Mouse (Mus musculus) myocyte (in vitro differentiated cells): ENCODE measurements around the gene Alkbh3. TPM values are rescaled to one million over a fixed set of nuclear protein-coding genes. Genes with fewer than 3 reads are reported as not detected.

Source experiments
- H3K27me3 ChIP-seq: one replicate; pipeline ENCODE4 v1.6.1; 2011; ENCODE audit not compliant: control insufficient read depth, insufficient read depth, insufficient read length
- H3K36me3 ChIP-seq: one replicate; pipeline ENCODE4 v1.6.1; 2011; ENCODE audit not compliant: control insufficient read depth, insufficient read depth
- H3K4me2 ChIP-seq: one replicate; pipeline ENCODE4 v1.6.1; 2011; ENCODE audit warnings: low read depth, control low read depth
- H3K4me3 ChIP-seq: one replicate; pipeline ENCODE4 v1.5.1; 2011; ENCODE audit warnings: mild to moderate bottlenecking, control low read depth, moderate library complexity
- H3K79me2 ChIP-seq: one replicate; pipeline ENCODE4 v1.6.1; 2011; ENCODE audit not compliant: control insufficient read depth, insufficient read depth
- H3ac ChIP-seq: one replicate; pipeline ENCODE4 v1.6.1; 2011; ENCODE audit not compliant: control insufficient read depth, insufficient read length
- CEBPB ChIP-seq: IDR thresholded peaks from 2 replicates; pipeline ENCODE4 v1.6.1; 2011; ENCODE audit warnings: mild to moderate bottlenecking, moderate library complexity; ENCODE audit not compliant: poor library complexity, insufficient read depth, severe bottlenecking
- E2F4 ChIP-seq: IDR thresholded peaks from one replicate; pipeline ENCODE4 v1.6.1; 2011; ENCODE audit warnings: mild to moderate bottlenecking, control low read depth, moderate library complexity; ENCODE audit not compliant: insufficient read depth
- MAX ChIP-seq: IDR thresholded peaks from one replicate; pipeline ENCODE4 v1.6.1; 2011; ENCODE audit warnings: low read depth, mild to moderate bottlenecking, control low read depth
- MYOD1 ChIP-seq, 3 experiments: IDR thresholded peaks; one replicate each; pipeline ENCODE4 v1.6.1; 2011; ENCODE audit warnings: control low read depth in 2 of 3, low read depth in 2 of 3, mild to moderate bottlenecking in 2 of 3, moderate library complexity in 1 of 3; ENCODE audit not compliant: insufficient read length in 2 of 3, control insufficient read depth in 1 of 3
- MYOG ChIP-seq, 3 experiments: IDR thresholded peaks; one replicate each; pipeline ENCODE4 v1.6.1; 2011; ENCODE audit warnings: control low read depth in 2 of 3, low read depth in 2 of 3, mild to moderate bottlenecking in 2 of 3; ENCODE audit not compliant: insufficient read length in 2 of 3, control insufficient read depth in 1 of 3, insufficient read depth in 1 of 3
- POLR2A ChIP-seq: IDR thresholded peaks from one replicate; pipeline ENCODE4 v1.6.1; 2011; ENCODE audit warnings: low read depth, mild to moderate bottlenecking, control low read depth, moderate library complexity; ENCODE audit not compliant: insufficient read length
- POLR2AphosphoS2 ChIP-seq: IDR thresholded peaks from one replicate; pipeline ENCODE4 v1.6.1; 2011; ENCODE audit warnings: low read depth, control low read depth; ENCODE audit not compliant: insufficient read length
- REST ChIP-seq: IDR thresholded peaks from one replicate; pipeline ENCODE4 v1.6.1; 2011; ENCODE audit warnings: mild to moderate bottlenecking, control low read depth, moderate library complexity; ENCODE audit not compliant: insufficient read depth, insufficient read length
- SRF ChIP-seq: IDR thresholded peaks from one replicate; pipeline ENCODE4 v1.6.1; 2011; ENCODE audit warnings: low read depth; ENCODE audit not compliant: control insufficient read depth, insufficient read length
- TCF12 ChIP-seq: IDR thresholded peaks from one replicate; pipeline ENCODE4 v1.6.1; 2011; ENCODE audit warnings: mild to moderate bottlenecking, control low read depth; ENCODE audit not compliant: poor library complexity, insufficient read depth, severe bottlenecking
- TCF3 ChIP-seq: IDR thresholded peaks from one replicate; pipeline ENCODE4 v1.6.1; 2011; ENCODE audit warnings: low read depth, control low read depth; ENCODE audit not compliant: insufficient read length
- USF1 ChIP-seq: IDR thresholded peaks from one replicate; pipeline ENCODE4 v1.6.1; 2011; ENCODE audit warnings: low read depth, mild to moderate bottlenecking, control low read depth, moderate library complexity
- polyA plus RNA-seq: library from polyadenylated mRNA; unstranded; fragments of >200 nt; fragmentation: generic; extraction: Trizol; gene quantifications from one replicate; pipeline ENCODE4 v1.2.1, GENCODE M21; 2012; ENCODE audit warnings: missing spikeins

The Alkbh3 gene
- polyA plus RNA-seq, 1 experiment = 87.8 TPM

- H3K4me2 ChIP-seq = no peak overlapping the region
- peaks cover 28% of the 10 kb centered on the region for H3K36me3 ChIP-seq
- no peak overlapping the region for H3ac ChIP-seq
- no peak overlapping the region for H3K4me3 ChIP-seq
- no peaks in the 10 kb centered on the region for H3K79me2 ChIP-seq
- TF ChIP-seq POLR2A (no peak), REST (no peak), E2F4 (no peak), CEBPB (no peak), POLR2AphosphoS2 (no peak), TCF3 (no peak), USF1 (no peak), SRF (no peak), MAX (no peak), MYOD1 (IDR thresholded peaks at IDR 0.05; ENCODE audit: control insufficient read depth in 1 of 3, insufficient read length in 2 of 3, low read depth in 2 of 3) (no peak), MYOG (IDR thresholded peaks at IDR 0.05; ENCODE audit: control insufficient read depth in 1 of 3, insufficient read depth in 1 of 3, insufficient read length in 2 of 3, low read depth in 2 of 3) (no peak), TCF12 (no peak)
- H3K27me3 ChIP-seq = no peaks in the 10 kb centered on the region
Observed at GRCm38 (mm10) chr2:93992810-93993209, 17.8 kb downstream of the Alkbh3 start.

- H3K36me3 ChIP-seq = peaks cover 32% of the 10 kb centered on the region
- H3K79me2 ChIP-seq = no peaks in the 10 kb centered on the region
- no peak overlapping the region for H3K4me2 ChIP-seq
- no peak overlapping the region for H3ac ChIP-seq
- no peaks in the 10 kb centered on the region for H3K27me3 ChIP-seq
- TF ChIP-seq POLR2AphosphoS2 = no peak
- TF ChIP-seq E2F4 = no peak
- no peak overlapping the region for H3K4me3 ChIP-seq
Observed at GRCm38 (mm10) chr2:93992259-93992658, 18.3 kb downstream of the Alkbh3 start.

DNA sequence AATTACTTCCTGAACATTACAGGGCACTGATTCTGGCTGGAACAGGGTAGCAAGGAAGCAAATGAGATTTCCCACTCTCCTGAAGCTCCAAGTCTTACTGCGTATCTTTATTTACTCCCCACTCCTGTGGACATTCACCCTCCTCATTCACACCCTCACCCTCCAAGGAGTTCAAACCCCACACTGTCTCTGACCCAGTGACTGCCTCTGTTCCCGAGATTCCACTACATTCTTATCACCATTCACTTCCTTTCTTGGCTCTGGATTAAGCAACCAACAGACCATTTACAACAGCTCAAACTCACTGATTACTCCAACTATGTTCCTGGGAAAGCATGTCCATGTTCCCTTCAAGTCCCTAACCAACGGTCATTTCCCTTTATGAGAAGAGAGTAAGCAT lies 19.3 kb downstream of the Alkbh3 start:
- Histone ChIP-seq H3K27me3 (no peaks in the 10 kb centered on the region), H3K79me2 (no peaks in the 10 kb centered on the region), H3K4me2 (no peak overlapping the region), H3ac (no peak overlapping the region), H3K4me3 (no peak overlapping the region), H3K36me3 (peaks cover 32% of the 10 kb centered on the region)
- TF ChIP-seq REST = no peak
- no peak for TF ChIP-seq POLR2A
- TF ChIP-seq E2F4 = no peak
- no peak for TF ChIP-seq SRF
- TF ChIP-seq MYOD1 (IDR thresholded peaks at IDR 0.05; ENCODE audit: control insufficient read depth in 1 of 3, insufficient read length in 2 of 3, low read depth in 2 of 3) = no peak
- no peak for TF ChIP-seq TCF3
- no peak for TF ChIP-seq USF1
- TF ChIP-seq CEBPB = no peak
- TF ChIP-seq MAX = no peak
- no peak for TF ChIP-seq POLR2AphosphoS2
- no peak for TF ChIP-seq MYOG (IDR thresholded peaks at IDR 0.05; ENCODE audit: control insufficient read depth in 1 of 3, insufficient read depth in 1 of 3, insufficient read length in 2 of 3, low read depth in 2 of 3)
- no peak for TF ChIP-seq TCF12

GRCm38 (mm10) chr2:93988440-93988839 lies 22.2 kb downstream of the Alkbh3 start:
- Histone ChIP-seq H3K36me3 (peaks cover 31% of the 10 kb centered on the region), H3K79me2 (no peaks in the 10 kb centered on the region), H3K4me3 (no peak overlapping the region), H3K4me2 (no peak overlapping the region), H3ac (no peak overlapping the region), H3K27me3 (no peaks in the 10 kb centered on the region)
- no peak for TF ChIP-seq MAX

DNA sequence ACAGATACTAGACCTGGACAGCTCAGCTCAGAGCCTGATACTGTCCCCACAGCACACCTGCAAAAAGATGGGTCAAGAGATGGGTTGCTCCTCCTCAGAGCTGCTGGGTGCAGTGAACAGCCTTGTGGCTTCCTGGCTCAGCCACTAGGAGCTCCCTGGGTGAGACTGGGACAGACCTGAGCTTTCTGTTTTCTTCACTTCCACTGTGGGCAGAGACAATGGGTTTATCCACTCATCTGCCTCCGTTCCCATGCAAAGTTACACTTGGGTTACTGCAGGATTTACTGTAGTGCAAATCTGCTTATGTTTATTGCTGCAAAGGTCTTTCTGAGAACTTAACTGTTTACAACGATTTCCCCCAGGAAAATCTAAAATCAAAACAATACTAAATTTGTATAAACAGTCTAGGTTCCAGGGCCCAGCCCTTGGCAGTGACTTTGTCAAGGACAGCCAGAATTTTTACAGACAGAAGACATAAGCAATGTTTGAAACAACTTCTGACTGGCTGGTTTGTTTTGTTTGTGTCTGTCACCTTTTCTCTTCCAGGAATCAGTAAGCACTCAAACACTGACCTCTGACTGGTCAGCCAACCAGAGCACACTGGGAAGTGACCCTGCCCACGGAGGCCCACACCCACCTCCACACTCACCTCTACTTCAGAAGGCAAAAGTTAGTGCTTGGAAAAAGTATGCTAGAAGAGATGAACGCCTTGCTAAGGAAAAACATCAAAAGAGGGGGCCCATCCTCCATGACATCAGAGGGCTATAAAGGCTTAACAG lies 28.0 kb downstream of the Alkbh3 start:
- Histone ChIP-seq H3K79me2 (no peaks in the 10 kb centered on the region), H3K4me3 (no peak overlapping the region), H3ac (no peak overlapping the region), H3K4me2 (no peak overlapping the region), H3K36me3 (peaks cover 45% of the 10 kb centered on the region), H3K27me3 (no peaks in the 10 kb centered on the region)
- no peak for TF ChIP-seq MYOG (IDR thresholded peaks at IDR 0.05; ENCODE audit: control insufficient read depth in 1 of 3, insufficient read depth in 1 of 3, insufficient read length in 2 of 3, low read depth in 2 of 3)
- TF ChIP-seq TCF12 = no peak
- no peak for TF ChIP-seq MAX
- TF ChIP-seq CEBPB = no peak
- no peak for TF ChIP-seq USF1
